Mouse (Mus musculus) liver, postnatal 0 days (tissue): ENCODE results near the gene Rpsa. TPM values are rescaled to one million over a fixed set of nuclear protein-coding genes. Genes with fewer than 3 reads are reported as not detected.
"Not testable (repeated sequence)": the region's sequence is repeated elsewhere in the genome, so short reads cannot be mapped to it uniquely, and the experiment has no call there.

Experiments
- ATAC-seq: fragments of 200-750 bp; cut with Nextera tagmentation; 2 replicates; pipeline ENCODE4 v1.8.0; 2017; ENCODE audit warnings: mild to moderate bottlenecking, moderate library complexity
- DNase-seq: peaks from one replicate; pipeline ENCODE4 v3.0.0-alpha.2; 2016
- H3K27ac ChIP-seq: fragments of 300-500 bp; sonication (generic); 2 replicates; pipeline ENCODE4 v1.5.1; 2014; ENCODE audit warnings: antibody characterized with exemption, moderate library complexity, mild to moderate bottlenecking, low read depth
- H3K27me3 ChIP-seq: fragments of 300-500 bp; sonication (generic); 2 replicates; pipeline ENCODE4 v1.6.1; 2014; ENCODE audit warnings: low read length, control low read depth, mixed read lengths; ENCODE audit not compliant: insufficient read depth
- H3K36me3 ChIP-seq: fragments of 300-500 bp; sonication (generic); replicated peaks from 2 replicates; pipeline ENCODE4 v1.6.1; 2014; ENCODE audit warnings: mild to moderate bottlenecking, control low read depth, low read length, moderate library complexity, mixed read lengths; ENCODE audit not compliant: insufficient read depth
- H3K4me1 ChIP-seq: fragments of 300-500 bp; sonication (generic); 2 replicates; pipeline ENCODE4 v1.6.1; 2014; ENCODE audit warnings: antibody characterized with exemption, mild to moderate bottlenecking, control low read depth; ENCODE audit not compliant: insufficient read depth
- H3K4me2 ChIP-seq: fragments of 300-500 bp; sonication (generic); 2 replicates; pipeline ENCODE4 v1.6.1; 2014; ENCODE audit warnings: low read depth, mild to moderate bottlenecking, low read length, moderate library complexity, mixed read lengths
- H3K4me3 ChIP-seq: fragments of 300-500 bp; sonication (generic); 2 replicates; pipeline ENCODE4 v1.5.1; 2014; ENCODE audit warnings: low read depth, low read length
- H3K9ac ChIP-seq: fragments of 300-500 bp; sonication (generic); replicated peaks from 2 replicates; pipeline ENCODE4 v1.6.1; 2014; ENCODE audit warnings: mild to moderate bottlenecking, moderate library complexity
- H3K9me3 ChIP-seq: fragments of 300-500 bp; sonication (generic); 2 replicates; pipeline ENCODE4 v1.6.1; 2016; ENCODE audit warnings: mild to moderate bottlenecking, control low read depth, low read length, mixed read lengths
- CTCF ChIP-seq: sonication (generic); IDR thresholded peaks from 2 replicates; pipeline ENCODE4 v1.5.1; 2016; ENCODE audit warnings: antibody characterized with exemption, low read depth
- EP300 ChIP-seq: IDR thresholded peaks from 2 replicates; pipeline ENCODE4 v1.6.1; 2016; ENCODE audit warnings: antibody characterized with exemption, low read depth, mild to moderate bottlenecking
- WGBS: fragments of 180-500 bp; shearing (Covaris S2); extraction: QIAGEN DNeasy Blood & Tissue Kit; methylation state at CpG from one replicate; pipeline ENCODE4 v1.1.7; 2014; ENCODE audit not compliant: insufficient replicate concordance; 5-methylcytosine and 5-hydroxymethylcytosine counted together
- polyA plus RNA-seq: library from polyadenylated mRNA; unstranded; fragments of >200 nt; fragmentation: Nextera tagmentation; extraction: Ambion mirVana; gene quantifications from 2 replicates; pipeline ENCODE4 v1.2.1, GENCODE M21; 2015

Gene Rpsa
- polyA plus RNA-seq, 1 experiment from 2014 or later: 692 TPM

DNA sequence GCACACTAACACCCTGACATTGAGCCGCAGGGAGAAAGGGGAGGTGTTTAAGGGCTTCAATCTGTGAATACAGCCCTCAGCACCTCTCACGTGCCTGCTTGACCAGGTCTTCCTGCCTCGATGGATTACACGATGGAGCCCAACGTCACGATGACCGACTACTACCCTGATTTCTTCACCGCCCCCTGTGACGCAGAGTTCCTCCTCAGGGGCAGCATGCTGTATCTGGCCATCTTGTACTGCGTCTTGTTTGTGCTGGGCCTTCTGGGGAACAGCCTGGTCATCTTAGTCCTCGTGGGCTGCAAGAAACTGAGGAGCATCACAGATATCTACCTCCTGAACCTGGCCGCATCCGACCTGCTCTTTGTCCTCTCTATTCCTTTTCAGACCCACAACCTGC, 33.8 kb upstream of the Rpsa start:
- Histone ChIP-seq H3K9ac (no peak overlapping the region), H3K4me1 (no peaks in the 10 kb centered on the region), H3K4me2 (no peak overlapping the region), H3K36me3 (no peaks in the 10 kb centered on the region), H3K27me3 (no peaks in the 10 kb centered on the region), H3K27ac (no peak overlapping the region), H3K4me3 (no peak overlapping the region), H3K9me3 (no peaks in the 10 kb centered on the region)
- no peak for TF ChIP-seq CTCF
- no peak for TF ChIP-seq EP300
- WGBS: 78% methylated on average over 13 of the region's 13 CpGs
- DNase-seq (no peak), ATAC-seq (no peak)

DNA sequence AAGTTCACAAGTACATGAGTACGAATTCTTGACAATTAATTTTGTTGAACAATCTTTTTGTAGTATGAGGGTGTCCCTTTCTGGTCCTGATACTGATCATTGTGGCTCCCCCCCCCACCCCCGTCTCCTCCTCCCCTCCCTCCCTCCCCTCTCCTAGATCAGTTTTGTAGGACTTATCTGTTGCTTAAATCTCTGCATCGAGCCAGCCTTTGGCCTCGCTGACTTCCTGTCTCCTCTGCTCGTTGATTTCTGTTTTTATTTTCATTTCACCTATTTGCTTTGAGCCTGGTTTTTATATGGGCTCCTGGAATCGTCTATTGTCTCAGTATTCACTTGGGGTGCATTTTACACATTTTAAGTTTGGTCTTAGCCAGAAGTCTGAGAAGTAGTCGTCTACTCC, 31.6 kb upstream of the Rpsa start:
- DNase-seq (no peak), ATAC-seq (no peak)
- H3K4me3 ChIP-seq: no peak overlapping the region
- no peak overlapping the region for H3K9ac ChIP-seq
- 31% methylated on average over 7 of the region's 7 CpGs for WGBS
- H3K27me3 ChIP-seq: no peaks in the 10 kb centered on the region
- no peaks in the 10 kb centered on the region for H3K4me1 ChIP-seq
- H3K9me3 ChIP-seq: no peaks in the 10 kb centered on the region
- H3K4me2 ChIP-seq: no peak overlapping the region
- H3K36me3 ChIP-seq: no peaks in the 10 kb centered on the region
- H3K27ac ChIP-seq: no peak overlapping the region
- TF ChIP-seq EP300 (no peak), CTCF (no peak)

DNA sequence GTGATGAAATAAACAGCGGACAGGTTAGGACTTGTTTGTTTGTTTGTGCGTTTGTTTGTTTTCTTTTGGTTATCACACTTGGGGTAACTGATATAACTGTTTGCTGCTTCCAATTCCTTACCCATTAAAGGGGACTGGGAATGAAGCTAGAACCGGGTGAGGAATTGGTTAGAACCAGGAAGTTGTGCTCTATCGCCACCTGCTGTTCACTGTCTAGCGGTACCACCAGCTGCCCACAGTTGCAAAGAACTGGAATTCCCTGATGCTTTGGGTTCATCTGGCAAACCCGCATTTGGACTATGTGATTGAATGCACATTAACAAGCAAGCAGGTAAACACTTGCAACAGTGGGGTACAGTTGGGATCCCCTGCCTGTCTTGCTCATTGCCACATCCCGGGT, 28.8 kb upstream of the Rpsa start:
- Histone ChIP-seq H3K4me3 (no peak overlapping the region), H3K36me3 (no peaks in the 10 kb centered on the region), H3K27ac (no peak overlapping the region), H3K4me2 (no peak overlapping the region), H3K9me3 (no peaks in the 10 kb centered on the region), H3K4me1 (no peaks in the 10 kb centered on the region), H3K9ac (no peak overlapping the region), H3K27me3 (no peaks in the 10 kb centered on the region)
- ATAC-seq: 0 out of 2 replicates have a peak, but pooled peaks have one; percentile 43
- TF ChIP-seq EP300 (no peak), CTCF (peak; percentile 83)
- WGBS: 19% methylated on average over 7 of the region's 7 CpGs
- DNase-seq: peak; percentile 73

DNA sequence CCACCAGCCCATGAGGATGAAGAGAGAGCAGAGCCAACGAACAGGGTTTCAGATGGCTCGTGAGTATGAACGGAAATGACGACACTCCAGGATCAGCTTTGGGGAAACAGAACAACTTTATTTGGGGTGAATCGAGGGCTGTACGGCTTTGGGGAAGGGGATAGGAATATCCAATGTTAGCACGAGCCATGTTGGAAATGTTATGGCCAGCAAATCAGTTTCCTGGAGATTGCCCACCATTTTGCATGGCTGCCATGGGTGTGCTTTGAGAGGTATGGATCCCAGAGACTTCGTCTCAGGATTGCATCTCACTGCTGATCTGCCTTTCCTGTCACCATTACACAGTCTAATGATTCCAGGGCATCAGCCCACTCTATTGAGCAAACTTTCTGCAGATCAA, 28.2 kb upstream of the Rpsa start:
- Histone ChIP-seq H3K36me3 (no peaks in the 10 kb centered on the region), H3K9me3 (no peaks in the 10 kb centered on the region), H3K9ac (no peak overlapping the region), H3K4me2 (no peak overlapping the region), H3K4me3 (no peak overlapping the region), H3K27ac (no peak overlapping the region), H3K4me1 (no peaks in the 10 kb centered on the region), H3K27me3 (no peaks in the 10 kb centered on the region)
- WGBS: 78% methylated on average over 8 of the region's 8 CpGs
- DNase-seq (no peak), ATAC-seq (no peak)
- TF ChIP-seq CTCF (no peak), EP300 (no peak)

DNA sequence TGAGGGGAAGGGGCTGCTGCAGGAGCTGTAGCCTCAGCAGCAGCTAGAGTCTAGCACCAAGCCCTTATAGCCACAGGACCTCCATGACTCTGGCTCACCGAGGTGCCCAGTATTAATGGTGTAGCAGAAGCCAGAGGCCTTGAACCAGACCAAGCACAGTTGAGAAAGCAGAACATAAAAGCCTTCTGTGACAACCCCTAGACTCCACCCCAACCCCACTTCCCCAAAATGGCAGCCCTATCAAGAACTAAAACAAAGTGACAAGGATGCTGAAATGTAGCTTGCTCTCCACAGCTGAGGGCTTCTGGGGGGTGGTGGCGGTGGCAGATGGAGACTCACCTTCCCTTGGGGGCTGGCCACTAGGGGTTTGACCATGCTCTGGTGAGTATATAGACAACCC, 26.3 kb upstream of the Rpsa start:
- no peak for ATAC-seq
- Histone ChIP-seq H3K27me3 (no peaks in the 10 kb centered on the region), H3K27ac (no peak overlapping the region), H3K36me3 (no peaks in the 10 kb centered on the region), H3K9ac (no peak overlapping the region), H3K4me2 (no peak overlapping the region), H3K4me3 (no peak overlapping the region), H3K4me1 (no peaks in the 10 kb centered on the region), H3K9me3 (no peaks in the 10 kb centered on the region)
- WGBS: 91% methylated on average over 2 of the region's 2 CpGs
- TF ChIP-seq CTCF (no peak), EP300 (no peak)
- no peak for DNase-seq

DNA sequence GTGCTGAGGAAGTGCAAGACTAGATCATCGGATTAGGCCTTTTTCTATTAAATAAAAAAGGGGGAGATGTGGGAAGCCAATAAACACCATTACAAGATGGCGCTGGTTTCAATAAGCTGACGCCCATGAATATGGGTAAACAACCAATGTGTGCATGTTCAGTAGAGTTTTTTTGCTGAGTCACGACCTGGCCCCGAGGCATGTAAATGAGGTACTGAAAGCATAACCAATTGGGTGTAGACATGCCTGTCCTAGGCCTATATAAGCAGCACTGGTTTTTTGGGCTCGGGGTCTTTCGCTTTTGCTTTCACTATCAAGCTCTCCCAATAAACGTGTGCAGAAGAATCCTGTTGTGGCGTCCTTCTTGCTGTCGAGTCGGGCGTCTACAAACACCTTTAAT, 18.5 kb upstream of the Rpsa start:
- not testable (repeated sequence) for ATAC-seq, H3K4me2 ChIP-seq, H3K9me3 ChIP-seq, H3K27me3 ChIP-seq, H3K36me3 ChIP-seq, H3K27ac ChIP-seq, H3K4me3 ChIP-seq, H3K9ac ChIP-seq
- peak; percentile 15 for DNase-seq
- 91% methylated on average over 12 of the region's 12 CpGs for WGBS
- H3K4me1 ChIP-seq: peaks cover 24% of the 10 kb centered on the region

DNA sequence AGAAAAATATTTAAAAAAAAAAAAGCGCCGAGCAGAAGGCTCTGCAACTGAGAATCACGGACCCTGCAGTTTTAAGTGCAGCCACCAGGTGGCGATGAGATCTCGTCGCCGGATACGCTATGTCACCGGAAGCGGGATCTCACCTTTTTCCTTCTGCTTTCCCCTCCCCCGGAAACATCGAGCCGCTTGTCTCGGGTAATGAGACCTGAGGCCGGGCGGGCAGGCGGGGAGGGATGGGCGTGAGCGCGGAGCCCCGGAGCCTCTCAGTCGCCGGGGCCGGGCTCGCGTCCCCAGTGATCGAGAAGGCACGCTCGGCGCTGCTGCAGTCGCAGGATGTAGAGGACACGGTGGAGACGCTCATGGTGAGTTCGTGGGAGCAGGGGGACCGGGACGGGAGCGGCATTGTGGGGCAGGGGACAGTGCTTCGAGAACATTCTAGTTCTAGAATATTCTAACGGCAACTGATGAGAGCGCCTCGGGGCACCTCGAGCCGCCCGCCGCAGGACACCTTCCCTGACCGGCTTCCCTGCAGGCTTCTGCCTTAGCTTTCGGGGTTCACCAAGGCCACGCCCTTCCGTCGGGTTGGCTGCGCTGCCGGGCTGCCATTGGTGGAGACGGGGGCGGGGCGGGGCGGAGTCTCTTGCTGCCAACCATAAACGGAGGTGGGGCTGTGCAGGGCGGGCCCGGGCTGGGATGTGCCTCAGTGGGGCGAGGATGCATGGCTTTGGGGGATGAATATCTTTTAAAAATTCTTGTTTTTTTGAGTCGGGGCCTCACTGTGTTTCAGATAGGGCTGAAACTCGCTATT, 17.1 kb upstream of the Rpsa start, which contains the start of gene Slc25a38:
Gene Slc25a38 (plus strand): TSS at position 164 of the 808 bp plus-strand sequence.
- under 1% methylated on average over 60 of the region's 62 CpGs for WGBS
- peaks cover 30% of the 10 kb centered on the region for H3K4me1 ChIP-seq

More for the DNA sequence above, 17.1 kb upstream of the Rpsa start, which contains the start of gene Slc25a38:
- TF ChIP-seq CTCF (peak; percentile 90), EP300 (0 out of 2 replicates have a peak, but pooled peaks have one; percentile 8)
- peak; percentile 99 for DNase-seq
- H3K36me3 ChIP-seq: no peaks in the 10 kb centered on the region
- peak within 1 kb of the TSS; percentile 100 for H3K27ac ChIP-seq
- H3K9me3 ChIP-seq: no peaks in the 10 kb centered on the region
- no peaks in the 10 kb centered on the region for H3K27me3 ChIP-seq
- H3K4me2 ChIP-seq: peak within 1 kb of the TSS; percentile 87
- peak; percentile 90 for ATAC-seq
- peak within 1 kb of the TSS; percentile 90 for H3K4me3 ChIP-seq
- H3K9ac ChIP-seq: peak within 1 kb of the TSS; percentile 92
